Mouse (Mus musculus): ENCODE measurements around the gene Nudt16l1. TPM values are rescaled to one million over a fixed set of nuclear protein-coding genes. Genes with fewer than 3 reads are reported as not detected.

Nudt16l1 gene
- polyA plus RNA-seq, 1 experiment from 2014 or later, result 151 TPM

- H3K9me3 ChIP-seq, result no peaks in the 10 kb centered on the region
- DNase-seq (ENCODE audit: low spot score), result no peak
- H3K36me3 ChIP-seq (replicated peaks), result peaks cover 85% of the 10 kb centered on the region
- WGBS, result 95% methylated on average over 3 of the region's 3 CpGs
- no peak overlapping the region for H3K4me3 ChIP-seq
- no peak overlapping the region for H3K27ac ChIP-seq (replicated peaks)
- H3K4me1 ChIP-seq, result peaks cover 18% of the 10 kb centered on the region
- no peaks in the 10 kb centered on the region for H3K27me3 ChIP-seq (replicated peaks; ENCODE audit: low read depth, poor library complexity, severe bottlenecking)
Observed at GRCm38 (mm10) chr16:4943431-4943830, 4.9 kb downstream of the Nudt16l1 start.

GRCm38 (mm10) chr16:4945415-4945814, 6.9 kb downstream of the Nudt16l1 start:
- no peak overlapping the region for H3K27ac ChIP-seq (replicated peaks)
- H3K4me1 ChIP-seq, result peaks cover 2% of the 10 kb centered on the region
- H3K4me3 ChIP-seq, result no peak overlapping the region
- no peak for DNase-seq (ENCODE audit: low spot score)
- H3K9me3 ChIP-seq, result no peaks in the 10 kb centered on the region
- H3K27me3 ChIP-seq (replicated peaks; ENCODE audit: low read depth, poor library complexity, severe bottlenecking), result no peaks in the 10 kb centered on the region
- WGBS, result 80% methylated on average over 4 of the region's 4 CpGs
- H3K36me3 ChIP-seq (replicated peaks), result peaks cover 92% of the 10 kb centered on the region

- WGBS, result 84% methylated on average over 3 of the region's 3 CpGs
- peaks cover 92% of the 10 kb centered on the region for H3K36me3 ChIP-seq (replicated peaks)
- DNase-seq (ENCODE audit: low spot score), result no peak
- H3K27ac ChIP-seq (replicated peaks), result no peak overlapping the region
- no peaks in the 10 kb centered on the region for H3K9me3 ChIP-seq
- no peaks in the 10 kb centered on the region for H3K4me1 ChIP-seq
- no peak overlapping the region for H3K4me3 ChIP-seq
- H3K27me3 ChIP-seq (replicated peaks; ENCODE audit: low read depth, poor library complexity, severe bottlenecking), result no peaks in the 10 kb centered on the region
Observed at GRCm38 (mm10) chr16:4946155-4946554, 7.6 kb downstream of the Nudt16l1 start.

GRCm38 (mm10) chr16:4947378-4947777, 8.8 kb downstream of the Nudt16l1 start:
- Histone ChIP-seq H3K4me3 (no peak overlapping the region), H3K27me3 (replicated peaks; ENCODE audit: low read depth, poor library complexity, severe bottlenecking) (no peaks in the 10 kb centered on the region), H3K36me3 (replicated peaks) (peaks cover 92% of the 10 kb centered on the region), H3K27ac (replicated peaks) (no peak overlapping the region), H3K4me1 (no peaks in the 10 kb centered on the region), H3K9me3 (no peaks in the 10 kb centered on the region)
- WGBS, result 92% methylated on average over 4 of the region's 4 CpGs
- no peak for DNase-seq (ENCODE audit: low spot score)

- H3K4me3 ChIP-seq, result no peak overlapping the region
- DNase-seq (ENCODE audit: low spot score), result no peak
- no peaks in the 10 kb centered on the region for H3K4me1 ChIP-seq
- no peak overlapping the region for H3K27ac ChIP-seq (replicated peaks)
- WGBS, result 90% methylated on average over 3 of the region's 3 CpGs
- H3K9me3 ChIP-seq, result no peaks in the 10 kb centered on the region
- H3K36me3 ChIP-seq (replicated peaks), result peaks cover 87% of the 10 kb centered on the region
- H3K27me3 ChIP-seq (replicated peaks; ENCODE audit: low read depth, poor library complexity, severe bottlenecking), result no peaks in the 10 kb centered on the region
Observed at GRCm38 (mm10) chr16:4956609-4957008, 18.0 kb downstream of the Nudt16l1 start.

GRCm38 (mm10) chr16:4957446-4957845, 18.9 kb downstream of the Nudt16l1 start:
- DNase-seq (ENCODE audit: low spot score), result no peak
- Histone ChIP-seq H3K27ac (replicated peaks) (no peak overlapping the region), H3K9me3 (no peaks in the 10 kb centered on the region), H3K36me3 (replicated peaks) (peaks cover 79% of the 10 kb centered on the region), H3K4me3 (no peak overlapping the region), H3K4me1 (peaks cover 2% of the 10 kb centered on the region), H3K27me3 (replicated peaks; ENCODE audit: low read depth, poor library complexity, severe bottlenecking) (no peaks in the 10 kb centered on the region)
- WGBS, result 90% methylated on average over 3 of the region's 3 CpGs

- H3K4me3 ChIP-seq, result no peak overlapping the region
- DNase-seq (ENCODE audit: low spot score), result no peak
- H3K27ac ChIP-seq (replicated peaks), result no peak overlapping the region
- H3K4me1 ChIP-seq, result peaks cover 17% of the 10 kb centered on the region
- peaks cover 50% of the 10 kb centered on the region for H3K36me3 ChIP-seq (replicated peaks)
- no peaks in the 10 kb centered on the region for H3K9me3 ChIP-seq
- H3K27me3 ChIP-seq (replicated peaks; ENCODE audit: low read depth, poor library complexity, severe bottlenecking), result no peaks in the 10 kb centered on the region
- WGBS, result 93% methylated on average over 8 of the region's 8 CpGs
Observed at GRCm38 (mm10) chr16:4960260-4960659, 21.7 kb downstream of the Nudt16l1 start.

- Histone ChIP-seq H3K27ac (replicated peaks) (0 out of 2 replicates have a peak overlapping the region, but pooled peaks have one; percentile 86), H3K27me3 (replicated peaks; ENCODE audit: low read depth, poor library complexity, severe bottlenecking) (no peaks in the 10 kb centered on the region), H3K4me1 (peaks cover 21% of the 10 kb centered on the region), H3K9me3 (no peaks in the 10 kb centered on the region), H3K36me3 (replicated peaks) (peaks cover 21% of the 10 kb centered on the region), H3K4me3 (peak overlapping the region; percentile 93)
- no peak for DNase-seq (ENCODE audit: low spot score)
- 48% methylated on average over 9 of the region's 9 CpGs for WGBS
Observed at GRCm38 (mm10) chr16:4963346-4963745, 24.8 kb downstream of the Nudt16l1 start.

GRCm38 (mm10) chr16:4963797-4964709, 25.5 kb downstream of the Nudt16l1 start, which contains the start of gene Anks3:
TSS of gene Anks3 (minus strand) at chr16:4964205.
- under 1% methylated on average over 76 of the region's 76 CpGs for WGBS
- Histone ChIP-seq H3K27ac (replicated peaks) (peak within 1 kb of the TSS; percentile 86), H3K27me3 (replicated peaks; ENCODE audit: low read depth, poor library complexity, severe bottlenecking) (no peaks in the 10 kb centered on the region), H3K4me1 (peaks cover 21% of the 10 kb centered on the region), H3K9me3 (no peaks in the 10 kb centered on the region), H3K36me3 (replicated peaks) (peaks cover 17% of the 10 kb centered on the region), H3K4me3 (peak within 1 kb of the TSS; percentile 93)
- peak; percentile 94 for DNase-seq (ENCODE audit: low spot score)

GRCm38 (mm10) chr16:4964731-4965391, 26.3 kb downstream of the Nudt16l1 start:
- Histone ChIP-seq H3K4me1 (peaks cover 21% of the 10 kb centered on the region), H3K9me3 (no peaks in the 10 kb centered on the region), H3K27me3 (replicated peaks; ENCODE audit: low read depth, poor library complexity, severe bottlenecking) (no peaks in the 10 kb centered on the region), H3K4me3 (peak overlapping the region; percentile 93), H3K27ac (replicated peaks) (peak overlapping the region; percentile 86), H3K36me3 (replicated peaks) (peaks cover 9% of the 10 kb centered on the region)
- DNase-seq (ENCODE audit: low spot score), result no peak
- 28% methylated on average over 13 of the region's 13 CpGs for WGBS

GRCm38 (mm10) chr16:4965392-4966129, 27.0 kb downstream of the Nudt16l1 start:
- Histone ChIP-seq H3K27me3 (replicated peaks; ENCODE audit: low read depth, poor library complexity, severe bottlenecking) (no peaks in the 10 kb centered on the region), H3K9me3 (no peaks in the 10 kb centered on the region), H3K4me1 (peaks cover 21% of the 10 kb centered on the region), H3K4me3 (peak overlapping the region; percentile 93; the same call in 1 of the 2 replicates), H3K36me3 (replicated peaks) (peaks cover 2% of the 10 kb centered on the region), H3K27ac (replicated peaks) (no peak overlapping the region)
- WGBS, result 88% methylated on average over 8 of the region's 8 CpGs
- DNase-seq (ENCODE audit: low spot score), result no peak

GRCm38 (mm10) chr16:4968426-4968825, 29.9 kb downstream of the Nudt16l1 start:
- Histone ChIP-seq H3K27ac (replicated peaks) (no peak overlapping the region), H3K4me3 (no peak overlapping the region), H3K36me3 (replicated peaks) (no peaks in the 10 kb centered on the region), H3K27me3 (replicated peaks; ENCODE audit: low read depth, poor library complexity, severe bottlenecking) (no peaks in the 10 kb centered on the region), H3K9me3 (no peaks in the 10 kb centered on the region), H3K4me1 (peaks cover 9% of the 10 kb centered on the region)
- WGBS, result 79% methylated on average over 3 of the region's 3 CpGs
- no peak for DNase-seq (ENCODE audit: low spot score)
